Mouse (Mus musculus) liver, embryonic 11.5 days (tissue): ENCODE results near the gene Tnfsf4. TPM values are rescaled to one million over a fixed set of nuclear protein-coding genes. Genes with fewer than 3 reads are reported as not detected.

Experiments
- ATAC-seq: fragments of 200-750 bp; cut with Nextera tagmentation; replicated peaks from 2 replicates; pipeline ENCODE4 v1.8.0; 2017; ENCODE audit warnings: moderate number of reproducible peaks, mild to moderate bottlenecking, moderate TSS enrichment, moderate library complexity; ENCODE audit not compliant: low FRiP score
- DNase-seq: peaks from one replicate; pipeline ENCODE4 v3.0.0-alpha.2; 2017; ENCODE audit warnings: low spot score
- H3K27ac ChIP-seq: fragments of 300-500 bp; sonication (generic); 2 replicates; pipeline ENCODE4 v1.5.1; 2014; ENCODE audit warnings: mild to moderate bottlenecking, low read depth, low read length, control low read depth
- H3K27me3 ChIP-seq: fragments of 300-500 bp; sonication (generic); replicated peaks from 2 replicates; pipeline ENCODE4 v1.6.1; 2014; ENCODE audit warnings: low read length, mixed read lengths; ENCODE audit not compliant: control insufficient read depth, insufficient read depth
- H3K36me3 ChIP-seq: fragments of 300-500 bp; sonication (generic); 2 replicates; pipeline ENCODE4 v1.6.1; 2014; ENCODE audit warnings: mild to moderate bottlenecking, low read length, moderate library complexity, mixed read lengths; ENCODE audit not compliant: control insufficient read depth, insufficient read depth
- H3K4me1 ChIP-seq: fragments of 300-500 bp; sonication (generic); replicated peaks from 2 replicates; pipeline ENCODE4 v1.6.1; 2014; ENCODE audit warnings: low read length, mixed read lengths; ENCODE audit not compliant: control insufficient read depth, insufficient read depth
- H3K4me2 ChIP-seq: fragments of 300-500 bp; sonication (generic); 2 replicates; pipeline ENCODE4 v1.6.1; 2014; ENCODE audit warnings: mild to moderate bottlenecking, control low read depth, moderate library complexity
- H3K4me3 ChIP-seq: fragments of 300-500 bp; sonication (generic); 2 replicates; pipeline ENCODE4 v1.5.1; 2014; ENCODE audit warnings: low read depth, low read length, control low read depth
- H3K9ac ChIP-seq: fragments of 300-500 bp; sonication (generic); 2 replicates; pipeline ENCODE4 v1.6.1; 2014; ENCODE audit warnings: low read depth, low read length, control low read depth
- H3K9me3 ChIP-seq: fragments of 300-500 bp; sonication (generic); 2 replicates; pipeline ENCODE4 v1.6.1; 2016; ENCODE audit warnings: low read length, inconsistent platforms, mixed read lengths; ENCODE audit not compliant: control insufficient read depth
- WGBS: fragments of 180-500 bp; shearing (Covaris S2); extraction: QIAGEN DNeasy Blood & Tissue Kit; methylation state at CpG from one replicate; pipeline ENCODE4 v1.1.7; 2014; 5-methylcytosine and 5-hydroxymethylcytosine counted together
- polyA plus RNA-seq: library from polyadenylated mRNA; unstranded; fragments of >200 nt; fragmentation: Nextera tagmentation; extraction: Ambion mirVana; gene quantifications from 2 replicates; pipeline ENCODE4 v1.2.1, GENCODE M21; 2014

The Tnfsf4 gene
- polyA plus RNA-seq, 1 experiment from 2014 or later: not detected

DNA sequence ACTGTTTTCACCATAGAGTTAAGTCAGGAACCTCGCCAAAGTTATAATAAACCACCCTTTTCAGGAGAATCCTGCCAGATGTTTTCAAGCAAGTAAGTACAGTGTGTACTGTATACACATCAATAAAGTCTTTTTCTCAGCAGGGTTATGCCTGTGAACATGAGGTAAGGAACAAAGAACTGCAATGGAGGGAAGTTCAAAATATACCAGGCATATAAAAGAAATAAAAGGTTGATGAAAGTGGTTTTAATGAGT is 31.8 kb downstream of the Tnfsf4 start:
- Histone ChIP-seq H3K27ac (no peak overlapping the region), H3K9ac (no peak overlapping the region), H3K36me3 (no peaks in the 10 kb centered on the region), H3K27me3 (no peaks in the 10 kb centered on the region), H3K4me3 (no peak overlapping the region), H3K4me2 (no peak overlapping the region), H3K4me1 (no peaks in the 10 kb centered on the region), H3K9me3 (no peaks in the 10 kb centered on the region)
- ATAC-seq (no peak), DNase-seq (no peak)
- WGBS: 68% methylated on average over 1 of the region's 1 CpGs

DNA sequence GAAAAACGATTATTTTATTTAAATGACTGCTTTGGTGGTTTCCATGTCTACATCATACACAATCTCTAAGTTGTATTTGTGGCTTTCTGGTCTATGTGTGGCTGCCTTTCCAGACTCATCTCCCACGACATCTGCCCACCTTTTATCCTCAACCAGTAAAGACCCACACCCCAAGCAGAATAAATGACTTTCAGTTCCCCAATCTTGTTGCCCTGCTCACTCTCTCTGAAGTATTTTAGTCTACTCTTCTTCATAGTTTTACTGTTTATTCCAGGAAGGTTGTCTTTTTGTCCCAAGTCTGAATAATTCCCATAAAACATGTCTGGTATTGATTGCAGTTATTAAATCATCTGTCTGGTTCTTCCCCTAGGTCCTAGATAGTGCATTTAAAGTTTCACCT is 40.6 kb downstream of the Tnfsf4 start:
- no peak overlapping the region for H3K4me2 ChIP-seq
- H3K36me3 ChIP-seq: no peaks in the 10 kb centered on the region
- no peak overlapping the region for H3K4me3 ChIP-seq
- WGBS: 65% methylated on average over 2 of the region's 2 CpGs
- H3K9ac ChIP-seq: no peak overlapping the region
- ATAC-seq (no peak), DNase-seq (no peak)
- H3K9me3 ChIP-seq: no peaks in the 10 kb centered on the region
- no peak overlapping the region for H3K27ac ChIP-seq
- no peaks in the 10 kb centered on the region for H3K4me1 ChIP-seq
- H3K27me3 ChIP-seq: no peaks in the 10 kb centered on the region

DNA sequence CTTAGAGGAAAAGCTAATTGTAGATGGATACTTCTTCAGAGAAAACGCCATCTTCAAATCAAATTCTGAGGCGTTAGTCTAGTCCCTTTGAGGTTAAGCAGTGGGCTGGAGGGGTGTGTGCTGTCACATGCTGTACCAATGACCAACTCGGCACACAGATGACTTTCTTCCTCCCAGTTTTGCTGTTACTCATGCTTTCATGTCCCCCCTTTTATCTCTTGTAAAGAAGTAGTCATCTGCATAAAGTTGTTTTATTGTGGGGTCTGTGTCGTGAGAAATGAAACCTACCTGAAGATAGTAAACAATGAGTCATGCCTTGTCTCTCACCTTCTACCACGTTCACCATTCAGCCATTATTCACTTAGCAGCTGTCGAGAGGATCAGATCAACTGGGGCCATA is 41.3 kb downstream of the Tnfsf4 start:
- H3K9ac ChIP-seq: no peak overlapping the region
- no peaks in the 10 kb centered on the region for H3K9me3 ChIP-seq
- H3K27me3 ChIP-seq: no peaks in the 10 kb centered on the region
- DNase-seq: no peak
- no peak overlapping the region for H3K4me2 ChIP-seq
- no peak overlapping the region for H3K27ac ChIP-seq
- 73% methylated on average over 6 of the region's 6 CpGs for WGBS
- no peak overlapping the region for H3K4me3 ChIP-seq
- no peaks in the 10 kb centered on the region for H3K4me1 ChIP-seq
- no peak for ATAC-seq
- no peaks in the 10 kb centered on the region for H3K36me3 ChIP-seq

DNA sequence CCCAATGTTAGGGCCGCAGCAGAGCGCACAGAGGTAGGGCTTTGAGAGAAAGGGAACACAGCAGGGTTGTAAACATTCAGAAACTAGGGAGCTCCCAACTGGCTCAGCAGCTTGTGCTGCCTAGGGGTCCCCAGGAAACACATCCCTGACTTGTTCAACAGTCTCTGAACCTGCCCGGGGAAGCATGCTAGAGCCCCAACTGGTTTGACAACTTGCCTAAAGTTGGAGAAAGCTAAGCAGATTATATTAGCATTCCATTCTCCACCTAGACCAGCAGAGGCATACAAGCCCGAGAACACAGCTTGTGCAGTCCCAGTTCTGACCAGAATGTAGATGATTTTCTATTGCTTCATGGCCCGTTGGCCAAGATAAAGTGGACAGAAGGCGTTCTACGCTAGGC is 49.6 kb downstream of the Tnfsf4 start:
- H3K9me3 ChIP-seq: no peaks in the 10 kb centered on the region
- H3K36me3 ChIP-seq: no peaks in the 10 kb centered on the region
- no peak overlapping the region for H3K4me2 ChIP-seq
- H3K4me3 ChIP-seq: no peak overlapping the region
- no peak overlapping the region for H3K27ac ChIP-seq
- DNase-seq (no peak), ATAC-seq (no peak)
- no peaks in the 10 kb centered on the region for H3K27me3 ChIP-seq
- H3K9ac ChIP-seq: no peak overlapping the region
- H3K4me1 ChIP-seq: no peaks in the 10 kb centered on the region
- WGBS: 73% methylated on average over 7 of the region's 7 CpGs

DNA sequence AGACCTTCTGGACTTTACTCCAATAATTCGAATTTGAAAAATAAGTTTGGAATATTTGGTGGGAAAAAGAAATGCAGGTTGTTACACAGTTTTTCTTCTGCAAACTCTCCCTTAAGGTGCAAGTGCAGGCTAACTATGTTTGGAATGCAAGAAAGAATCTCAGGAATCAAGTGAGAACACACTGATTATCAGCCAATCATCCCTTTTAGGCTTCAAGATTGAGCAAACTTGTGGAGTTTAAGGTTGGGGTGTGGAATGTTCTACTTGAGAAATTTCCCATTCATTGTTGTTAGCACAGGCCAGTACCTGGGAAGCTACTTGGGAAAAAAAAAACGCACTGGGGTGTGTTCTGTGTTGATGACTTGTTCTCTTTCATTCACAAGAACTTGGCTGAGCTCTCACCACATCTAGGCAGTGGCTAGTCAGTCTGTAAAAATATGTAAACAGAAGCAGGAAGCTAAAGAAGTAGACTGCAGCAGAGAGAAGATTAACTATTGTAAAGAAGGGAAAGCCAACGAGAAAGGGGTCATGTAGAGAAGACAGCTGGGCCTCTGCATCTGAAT is 56.6 kb downstream of the Tnfsf4 start:
- no peak overlapping the region for H3K4me2 ChIP-seq
- no peak overlapping the region for H3K4me3 ChIP-seq
- H3K27me3 ChIP-seq: no peaks in the 10 kb centered on the region
- 31% methylated on average over 3 of the region's 3 CpGs for WGBS
- H3K9ac ChIP-seq: no peak overlapping the region
- no peaks in the 10 kb centered on the region for H3K9me3 ChIP-seq
- DNase-seq (no peak), ATAC-seq (no peak)
- H3K4me1 ChIP-seq: no peaks in the 10 kb centered on the region
- no peaks in the 10 kb centered on the region for H3K36me3 ChIP-seq
- H3K27ac ChIP-seq: no peak overlapping the region

DNA sequence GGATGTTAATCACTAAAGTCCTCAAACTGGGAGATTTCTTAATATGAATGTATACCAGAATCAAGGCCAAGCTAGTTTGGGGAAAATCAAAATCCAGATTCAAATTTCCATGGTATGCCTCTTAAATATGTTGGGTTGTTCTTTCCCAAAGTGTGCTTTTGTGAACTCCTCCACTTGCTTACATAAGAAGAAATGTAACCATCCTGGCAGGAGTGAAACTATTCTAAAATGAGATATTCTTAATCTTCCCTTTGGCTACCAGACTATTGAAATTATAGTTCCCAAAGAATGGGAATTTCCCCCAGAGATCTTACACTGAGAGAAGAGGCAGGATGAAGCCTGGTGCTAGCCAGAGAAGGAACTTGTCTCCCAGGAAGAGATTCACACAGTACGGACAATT is 57.0 kb downstream of the Tnfsf4 start:
- 96% methylated on average over 1 of the region's 1 CpGs for WGBS
- no peaks in the 10 kb centered on the region for H3K36me3 ChIP-seq
- H3K27ac ChIP-seq: no peak overlapping the region
- H3K9me3 ChIP-seq: no peaks in the 10 kb centered on the region
- no peak overlapping the region for H3K9ac ChIP-seq
- ATAC-seq: no peak
- no peaks in the 10 kb centered on the region for H3K4me1 ChIP-seq
- no peak overlapping the region for H3K4me3 ChIP-seq
- no peak for DNase-seq
- H3K4me2 ChIP-seq: no peak overlapping the region
- no peaks in the 10 kb centered on the region for H3K27me3 ChIP-seq

DNA sequence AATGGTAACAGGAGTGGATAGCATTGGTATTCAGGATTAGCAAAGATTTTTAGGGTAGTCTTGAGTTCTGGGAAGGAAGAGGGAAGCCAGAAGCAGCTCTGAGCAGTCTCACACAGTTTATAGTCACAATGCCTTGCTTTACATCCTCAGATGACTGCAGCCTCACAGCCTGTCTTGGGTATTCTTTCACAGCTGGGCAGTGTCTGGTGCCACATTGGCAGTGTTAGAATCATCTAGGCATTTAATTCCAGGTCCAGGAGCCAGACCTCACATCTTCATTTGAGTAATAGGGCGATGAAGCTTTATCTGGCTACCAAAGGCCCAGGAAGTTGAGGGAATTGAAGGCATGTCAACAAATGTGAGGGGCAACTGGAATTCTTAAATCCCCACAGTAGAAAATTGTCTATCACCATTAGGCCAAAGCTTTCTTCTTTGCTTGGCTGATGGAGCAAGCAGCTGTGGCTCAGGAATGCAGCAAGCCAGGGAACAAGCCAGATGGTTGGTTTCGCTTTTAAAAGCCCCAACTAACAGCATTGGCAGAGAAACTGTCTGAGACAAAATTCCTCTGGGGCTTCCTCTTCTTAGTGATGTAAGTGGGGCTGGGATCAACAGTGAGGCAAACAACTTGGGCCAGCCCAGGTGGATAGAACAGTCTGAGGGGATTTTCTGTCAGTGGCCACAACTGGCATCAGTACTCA is 68.3 kb downstream of the Tnfsf4 start:
- 61% methylated on average over 2 of the region's 2 CpGs for WGBS
- Histone ChIP-seq H3K9ac (no peak overlapping the region), H3K9me3 (no peaks in the 10 kb centered on the region), H3K4me3 (no peak overlapping the region), H3K4me1 (no peaks in the 10 kb centered on the region), H3K4me2 (no peak overlapping the region), H3K27ac (no peak overlapping the region), H3K36me3 (no peaks in the 10 kb centered on the region), H3K27me3 (no peaks in the 10 kb centered on the region)
- no peak for DNase-seq
- no peak for ATAC-seq

Other genes with a start within 250 kb of the Tnfsf4 start
- gene Tex50, start 236.1 kb upstream of the Tnfsf4 start, polyA plus RNA-seq: not detected in 2 replicates
- 744 and 826 TPM in 2 replicates for gene Prdx6, start 144.2 kb upstream of the Tnfsf4 start, polyA plus RNA-seq
- gene Tnfsf18, start 99.2 kb downstream of the Tnfsf4 start, polyA plus RNA-seq: not detected in 2 replicates